Mouse (Mus musculus): ENCODE measurements around the gene Atpaf2.
"Not testable (repeated sequence)": the region's sequence is repeated elsewhere in the genome, so short reads cannot be mapped to it uniquely, and the experiment has no call there.

The Atpaf2 gene

DNA sequence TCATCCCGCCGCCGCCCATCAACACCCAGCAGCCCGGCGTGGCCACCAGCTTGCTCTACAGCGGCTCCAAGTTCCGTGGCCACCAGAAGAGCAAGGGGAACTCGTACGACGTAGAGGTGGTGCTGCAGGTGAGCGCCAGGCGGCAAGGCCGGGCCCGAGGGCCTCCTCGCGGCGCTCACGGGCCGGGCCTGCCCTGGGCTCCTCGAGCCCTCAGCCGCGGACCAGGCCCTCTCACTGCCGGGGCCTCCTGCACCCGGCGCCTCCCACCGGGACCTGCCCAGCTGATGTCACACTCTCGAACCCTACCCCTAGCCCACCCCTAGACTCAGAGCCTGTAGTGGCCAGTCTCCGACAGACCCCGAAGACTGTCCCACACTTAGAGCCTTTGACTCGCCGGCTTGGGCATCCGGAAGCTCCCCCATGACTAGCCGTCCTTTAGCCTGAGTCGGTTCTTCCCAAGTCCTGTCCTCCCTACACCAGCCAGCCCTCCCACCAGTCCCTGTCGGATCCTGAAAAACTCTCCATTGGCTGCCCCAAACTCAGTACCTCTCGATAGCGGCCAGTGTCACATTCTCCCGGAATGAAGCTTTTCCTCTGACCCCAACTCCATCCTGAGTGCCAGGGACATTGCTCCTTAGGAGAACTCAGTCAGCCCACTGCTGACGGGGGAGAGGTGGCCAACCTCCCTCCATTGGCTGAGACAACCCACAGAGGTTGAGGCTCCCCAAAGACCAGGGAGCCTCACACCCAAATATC lies at the start of gene Atpaf2:
Gene Atpaf2 (minus strand): TSS at position 741 of the 756 bp plus-strand sequence.
- DNase-seq (ENCODE audit: low read depth, low spot score): peak; percentile 29

DNA sequence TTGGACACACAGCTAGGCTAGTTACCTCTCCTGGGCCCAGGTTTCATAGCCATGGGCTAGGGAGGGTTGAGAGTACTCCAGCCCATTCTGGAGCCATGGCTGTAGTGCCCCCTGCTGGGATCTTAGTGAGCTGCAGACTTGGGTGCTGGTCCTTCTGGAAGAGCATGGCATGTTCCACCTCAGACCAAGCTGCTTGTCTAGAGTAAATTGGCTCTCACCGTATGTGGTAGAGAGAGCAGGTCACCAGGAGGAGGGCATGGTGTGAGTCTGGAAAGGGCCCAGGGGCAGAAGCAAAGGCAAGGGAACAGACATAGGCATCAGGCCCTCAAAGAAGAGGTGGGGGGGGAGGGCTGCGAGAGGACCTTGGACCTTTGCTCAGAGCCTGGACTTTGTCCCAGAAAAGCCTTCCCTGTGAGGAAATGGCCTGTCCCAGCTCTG lies 47.7 kb upstream of the Atpaf2 start:
- DNase-seq (ENCODE audit: low read depth, low spot score): peak; percentile 27

DNA sequence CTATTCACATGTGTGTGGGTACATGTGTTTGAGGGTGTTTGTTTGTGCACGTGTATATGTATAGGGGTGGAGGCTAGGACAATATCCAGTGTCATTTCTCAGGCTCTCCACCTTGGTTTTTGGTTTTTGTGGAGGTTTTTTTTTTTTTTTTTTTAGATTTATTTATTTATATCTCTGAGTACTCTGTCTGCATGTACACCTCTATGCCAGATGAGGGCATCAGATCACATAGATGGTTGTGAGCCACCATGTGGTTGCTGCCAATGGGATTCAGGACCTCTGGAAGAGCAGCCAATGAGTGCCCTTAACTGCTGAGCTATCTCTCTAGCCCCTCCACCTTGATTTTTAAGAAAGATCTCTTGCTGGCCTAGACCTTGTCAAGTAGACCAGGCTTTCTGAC lies 39.7 kb upstream of the Atpaf2 start:
- no peak for DNase-seq (ENCODE audit: low read depth, low spot score)

DNA sequence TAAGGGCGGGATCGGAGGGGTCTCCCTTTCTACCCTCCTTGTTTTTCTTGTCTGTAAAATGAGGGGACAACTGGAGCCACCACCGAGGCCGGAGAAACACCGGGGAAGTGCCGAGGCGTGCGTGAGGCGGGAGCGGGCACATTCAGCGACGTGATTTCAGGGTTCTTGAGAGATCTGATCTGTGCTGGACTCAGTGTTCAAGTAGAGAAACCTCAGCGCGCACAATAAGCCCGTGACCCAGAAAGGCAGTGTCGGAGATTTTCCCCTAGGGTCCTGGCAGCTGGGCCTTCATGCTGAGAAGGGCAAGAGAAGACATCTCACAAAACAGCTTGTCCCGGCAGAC lies 36.5 kb upstream of the Atpaf2 start:
- DNase-seq (ENCODE audit: low read depth, low spot score): no peak

DNA sequence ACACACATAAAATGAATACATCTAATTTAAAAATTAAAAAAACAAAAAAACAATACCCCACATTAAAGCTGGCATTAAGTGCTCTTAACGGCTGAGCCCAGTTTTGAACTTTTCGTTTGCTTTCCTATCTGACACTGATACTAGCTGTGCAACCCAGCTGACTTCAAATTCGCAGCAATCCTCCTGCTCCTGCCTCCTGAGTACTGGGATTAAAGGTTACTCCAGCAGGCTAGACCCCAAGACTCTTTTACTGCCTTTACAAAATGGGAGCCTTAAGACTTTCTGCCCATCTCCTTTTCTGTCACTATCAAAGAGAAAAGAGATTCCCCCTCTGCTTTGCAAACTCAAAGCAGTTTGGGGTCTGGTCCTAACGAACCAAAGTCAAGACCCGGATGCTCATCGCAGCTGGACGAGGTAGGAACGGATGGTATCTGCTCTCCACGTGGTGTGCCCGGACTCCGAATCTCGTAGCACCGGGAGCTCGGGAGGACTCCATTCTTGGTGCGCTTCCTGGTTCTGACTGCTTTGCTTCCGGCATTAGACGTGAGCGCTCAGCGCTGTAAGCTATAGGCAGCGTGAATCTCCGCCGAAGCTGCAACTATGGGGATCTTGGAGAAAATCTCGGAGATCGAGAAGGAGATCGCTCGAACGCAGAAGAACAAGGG lies 36.0 kb upstream of the Atpaf2 start, which contains the start of gene Drg2:
Gene Drg2 (plus strand): TSS at position 512 of the 665 bp plus-strand sequence.
- peak; percentile 94 for DNase-seq (ENCODE audit: low read depth, low spot score)

DNA sequence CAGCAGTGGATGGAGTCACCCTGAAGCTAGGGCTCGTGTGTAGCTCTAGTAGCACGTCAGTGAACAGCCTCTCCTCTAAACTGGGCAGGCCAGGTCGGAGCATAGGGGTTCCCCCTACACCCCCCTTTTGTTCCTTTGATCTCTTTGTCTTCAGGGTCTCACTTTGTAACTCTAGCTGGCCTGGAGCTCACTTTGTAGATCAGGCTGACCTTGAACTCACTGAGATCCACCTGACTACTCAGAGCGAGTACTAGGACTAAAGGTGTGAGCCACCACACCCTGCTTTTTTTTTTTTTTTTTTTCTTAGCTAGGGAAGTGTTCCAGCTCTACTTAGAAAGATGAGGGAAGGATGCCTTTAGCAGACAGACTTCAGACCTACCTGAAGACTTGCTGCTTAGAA lies 25.8 kb upstream of the Atpaf2 start:
- no peak for DNase-seq (ENCODE audit: low read depth, low spot score)

DNA sequence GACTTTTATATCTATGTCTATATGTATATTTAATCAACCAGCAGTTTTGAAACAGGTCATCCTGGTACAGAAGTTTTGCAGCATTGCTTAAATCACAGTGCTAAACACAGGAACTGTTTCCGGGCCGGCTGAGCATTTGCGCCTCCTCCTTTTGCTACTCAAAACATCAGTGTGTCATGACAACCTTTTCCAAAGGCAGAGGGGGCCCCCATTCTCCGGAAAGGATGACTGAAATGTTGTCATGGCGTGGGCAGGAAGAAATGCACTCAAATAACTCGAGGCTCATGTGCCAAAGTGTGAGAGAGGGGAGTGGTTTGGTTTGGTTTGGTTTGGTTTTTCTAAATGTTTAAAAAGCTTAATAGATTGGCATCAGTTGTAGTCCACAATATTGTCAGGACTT lies 24.6 kb upstream of the Atpaf2 start:
- DNase-seq (ENCODE audit: low read depth, low spot score): no peak

DNA sequence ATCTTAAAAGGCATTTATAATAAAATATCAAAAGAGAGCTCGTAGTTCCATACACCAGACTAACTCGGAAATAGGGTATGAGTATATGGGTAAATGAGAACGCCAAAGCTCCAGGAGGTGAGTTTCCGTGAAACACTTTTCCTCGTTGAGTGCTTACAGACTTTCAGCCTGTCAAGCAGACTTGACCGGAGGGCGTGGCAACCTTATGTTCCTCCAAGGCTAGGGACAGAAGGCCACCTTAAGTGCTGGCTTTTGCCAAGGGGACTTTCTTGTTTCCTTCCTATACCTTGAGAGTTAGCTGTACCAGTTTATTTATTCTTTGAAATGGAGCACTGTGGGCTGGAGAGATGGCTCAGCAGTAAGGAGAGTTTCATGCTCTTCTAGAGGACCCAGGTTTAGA lies 21.9 kb upstream of the Atpaf2 start:
- DNase-seq (ENCODE audit: low read depth, low spot score): no peak

DNA sequence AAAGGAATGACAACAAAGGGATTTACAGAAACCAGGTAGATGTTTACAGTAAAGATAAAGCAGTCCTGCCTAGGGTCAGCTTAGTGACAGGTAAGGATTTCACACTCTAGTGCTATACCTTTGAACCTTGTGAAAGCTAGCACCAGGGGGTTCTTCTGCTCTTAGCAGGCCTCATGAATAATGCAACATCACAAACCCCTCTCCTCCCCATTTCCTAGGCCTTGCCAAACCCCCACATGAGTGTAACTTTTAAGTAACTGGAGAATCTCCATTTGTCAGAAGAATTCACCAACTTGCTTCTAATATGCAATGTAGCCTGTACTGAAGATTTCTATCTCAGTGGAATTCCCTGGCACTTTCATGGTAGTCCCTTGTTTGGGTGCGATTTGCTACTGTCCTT lies 21.4 kb upstream of the Atpaf2 start:
- not testable (repeated sequence) for DNase-seq (ENCODE audit: low read depth, low spot score)

DNA sequence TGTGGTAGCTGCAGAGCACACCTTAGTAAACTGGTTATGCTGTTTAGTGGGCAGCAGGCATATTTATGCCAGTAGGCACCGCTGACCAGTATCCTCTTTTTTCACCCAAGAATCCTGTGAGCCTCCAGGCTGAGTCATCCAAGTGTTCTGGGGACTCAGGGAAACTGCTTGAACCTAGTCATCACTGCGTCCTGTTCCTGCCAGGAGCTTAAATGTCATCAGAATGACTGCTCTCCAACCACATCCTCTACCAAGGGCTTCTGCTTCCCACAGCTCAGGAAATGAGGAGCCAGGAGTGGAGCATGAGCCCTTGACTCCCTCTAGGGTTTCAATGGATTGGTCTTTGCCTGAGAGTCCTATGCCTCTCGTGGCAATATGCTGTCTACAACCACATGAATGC lies 18.4 kb upstream of the Atpaf2 start:
- no peak for DNase-seq (ENCODE audit: low read depth, low spot score)

DNA sequence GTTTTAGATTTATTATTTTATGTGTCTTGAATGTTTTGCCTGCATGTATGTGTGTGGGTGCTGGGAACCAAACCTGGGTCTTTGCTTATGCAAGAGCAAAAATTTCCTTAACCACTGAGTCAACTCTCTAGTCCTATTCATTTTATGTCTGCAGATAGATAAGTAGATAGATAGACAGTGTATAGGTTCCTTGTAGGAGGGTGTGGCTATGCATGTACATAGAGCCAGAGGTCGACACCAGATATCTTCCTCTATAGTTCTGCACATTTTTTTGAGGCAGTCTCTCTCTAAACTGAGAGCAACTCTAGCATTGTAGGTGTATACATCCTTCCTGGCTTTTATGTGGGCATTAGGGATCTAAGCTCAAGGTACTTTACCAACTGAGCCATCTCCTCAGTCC lies 16.9 kb upstream of the Atpaf2 start:
- no peak for DNase-seq (ENCODE audit: low read depth, low spot score)

DNA sequence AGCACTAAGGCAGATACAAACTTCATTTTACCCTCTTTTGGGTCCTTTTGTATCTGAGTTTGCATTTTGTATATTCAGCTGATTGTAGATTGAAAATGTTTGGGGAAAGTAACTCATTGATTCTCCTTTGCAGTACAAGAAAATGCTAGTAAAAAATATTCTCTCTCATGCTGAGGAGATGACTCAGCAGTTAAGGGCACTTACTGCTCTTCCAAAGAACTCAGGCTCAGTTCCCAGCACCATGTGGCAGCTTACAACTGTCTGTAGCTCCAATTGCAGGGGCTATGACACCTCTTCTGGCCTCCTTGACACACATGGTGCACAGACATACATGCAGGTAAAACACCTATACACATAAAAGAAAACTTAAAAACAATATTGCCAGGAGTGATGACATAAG lies 15.2 kb upstream of the Atpaf2 start:
- DNase-seq (ENCODE audit: low read depth, low spot score): no peak

DNA sequence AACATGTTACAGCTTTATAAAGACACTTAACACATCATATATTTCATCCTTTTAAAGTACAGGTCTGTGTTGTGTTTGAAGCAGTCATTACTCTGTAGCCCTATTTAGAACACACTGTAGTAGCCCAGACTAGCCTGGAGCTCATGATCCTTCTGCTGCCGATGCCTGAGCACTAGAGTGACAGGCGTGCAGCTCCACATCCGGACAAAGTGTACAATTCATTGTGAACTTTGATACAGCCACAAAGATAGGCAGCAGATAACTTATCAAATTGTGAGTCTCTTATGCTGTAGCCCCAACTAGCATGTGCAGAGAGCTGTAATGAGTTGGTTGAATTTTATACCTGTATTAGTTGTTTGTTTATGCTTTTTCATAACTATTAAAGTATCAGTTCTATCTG lies 9.4 kb upstream of the Atpaf2 start:
- no peak for DNase-seq (ENCODE audit: low read depth, low spot score)

DNA sequence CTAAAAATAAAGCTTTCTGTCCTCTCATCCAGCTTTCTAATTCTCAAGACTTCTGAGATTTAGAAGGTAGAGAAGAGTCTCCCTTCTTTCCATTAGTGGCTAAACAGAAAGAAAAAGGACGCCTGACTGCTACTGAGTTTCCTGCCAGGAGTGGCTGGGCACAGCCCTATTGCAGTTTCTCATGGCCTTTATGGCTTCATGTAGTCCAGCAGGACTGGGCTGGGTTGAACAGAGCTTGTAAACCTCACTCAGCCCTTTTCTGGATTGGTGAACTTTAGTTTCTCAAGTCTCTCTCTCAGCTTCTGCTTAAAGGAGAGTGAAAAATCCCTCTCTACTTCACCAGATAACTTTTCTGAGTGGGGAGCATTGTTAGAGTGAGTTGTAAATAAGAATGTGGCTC lies 8.2 kb upstream of the Atpaf2 start:
- DNase-seq (ENCODE audit: low read depth, low spot score): no peak

DNA sequence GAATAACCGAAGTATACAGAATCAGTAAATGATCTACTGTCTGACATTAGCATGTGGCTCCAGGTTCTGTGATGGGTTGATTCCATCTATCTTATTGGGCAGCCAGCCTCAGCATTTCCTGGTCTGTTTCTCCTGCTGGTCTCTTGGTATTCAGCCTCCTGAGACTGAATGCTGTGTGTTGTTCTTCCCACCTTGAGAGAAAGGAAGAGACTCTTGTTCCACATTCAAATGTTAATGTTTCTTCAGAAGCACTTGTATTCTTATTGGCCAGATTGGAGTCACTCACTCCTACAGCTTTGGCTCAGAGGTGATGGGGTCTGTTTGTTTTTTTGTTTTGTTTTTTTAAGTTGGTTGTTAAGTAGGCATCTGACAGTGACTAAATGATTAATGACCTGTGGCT lies 4.7 kb upstream of the Atpaf2 start:
- no peak for DNase-seq (ENCODE audit: low read depth, low spot score)

DNA sequence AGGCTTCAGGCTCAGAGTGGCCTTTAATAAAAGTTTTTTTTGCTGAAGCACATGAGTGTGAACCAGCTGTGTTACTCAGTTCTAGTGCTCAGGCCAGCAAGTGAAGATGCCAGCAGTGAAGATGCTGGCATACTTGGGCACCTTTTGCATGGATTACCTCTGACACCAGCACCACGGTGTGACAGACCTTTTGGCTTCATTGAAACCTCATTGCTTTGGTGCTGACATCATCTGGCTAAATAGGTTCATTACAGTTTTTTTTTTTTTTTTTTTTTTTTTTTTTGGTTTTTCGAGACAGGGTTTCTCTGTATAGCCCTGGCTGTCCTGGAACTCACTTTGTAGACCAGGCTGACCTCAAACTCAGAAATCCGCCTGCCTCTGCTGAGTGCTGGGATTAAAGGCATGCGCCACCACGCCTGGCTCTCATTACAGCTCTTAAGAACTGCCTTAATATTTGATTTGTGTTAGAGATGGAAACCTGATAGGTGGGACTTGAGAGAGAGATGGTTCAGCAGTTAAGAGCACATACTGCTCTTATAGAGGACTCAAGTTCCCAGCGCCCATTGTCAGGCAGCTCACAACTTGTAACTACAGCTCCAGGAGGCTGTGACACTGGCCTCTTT lies 3.9 kb upstream of the Atpaf2 start:
- no peak for DNase-seq (ENCODE audit: low read depth, low spot score)

DNA sequence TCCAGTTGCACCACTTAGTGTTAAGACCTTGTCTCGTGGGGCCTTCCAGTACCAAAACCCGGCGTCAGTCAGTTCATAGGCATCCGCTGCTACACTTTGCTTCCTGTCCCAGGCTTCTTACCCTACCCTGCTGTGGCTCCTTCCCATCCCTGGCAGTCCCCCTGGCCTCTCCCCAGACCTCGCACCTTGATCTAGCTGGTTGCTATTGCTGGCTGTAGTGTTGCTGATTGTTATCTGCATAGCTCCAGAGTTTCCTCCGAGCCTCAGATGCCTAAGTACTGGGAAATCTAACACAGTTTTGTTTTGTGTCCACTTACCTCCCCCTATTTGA lies 181 bp upstream of the Atpaf2 start:
- no peak for DNase-seq (ENCODE audit: low read depth, low spot score)

DNA sequence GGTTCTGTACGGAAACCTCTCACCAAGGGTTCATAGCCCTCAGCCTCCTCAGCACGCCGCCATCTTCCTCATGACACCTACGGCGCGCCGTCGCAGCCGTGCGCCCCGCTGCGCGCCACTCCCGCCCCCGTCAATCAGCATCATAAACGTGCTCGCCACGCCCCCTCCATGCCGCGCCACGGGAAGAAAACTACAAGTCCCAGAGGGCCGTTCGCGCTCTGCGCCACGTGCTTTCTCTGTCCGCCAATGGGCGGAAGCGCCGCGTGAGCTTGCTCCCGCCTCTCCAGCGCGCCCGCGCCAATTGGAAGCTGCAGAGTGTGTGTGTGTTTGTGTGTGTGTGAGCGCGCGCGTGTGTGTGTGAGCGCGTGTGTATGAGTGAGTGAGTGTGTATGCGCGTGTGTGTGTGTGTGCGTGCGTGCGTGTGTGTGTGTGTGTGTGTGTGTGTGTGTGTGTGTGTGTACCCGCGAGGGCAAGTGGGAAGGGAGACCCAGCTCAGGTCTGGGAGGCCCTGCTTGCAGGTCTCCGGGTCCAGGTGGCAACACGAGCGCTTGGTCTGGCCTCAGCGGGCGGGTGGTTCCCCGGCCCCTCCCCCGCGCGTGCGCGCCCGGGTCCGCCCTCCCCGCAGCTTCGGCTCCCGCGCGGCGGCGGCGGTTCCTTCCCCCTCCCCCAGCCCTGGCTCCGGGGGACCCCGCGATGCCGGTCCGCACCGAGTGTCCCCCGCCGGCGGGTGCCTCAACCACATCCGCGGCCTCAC lies 1.1 kb downstream of the Atpaf2 start, which contains the start of gene Gid4:
Gene Gid4 (plus strand): TSS at position 183 of the 754 bp plus-strand sequence.
- DNase-seq (ENCODE audit: low read depth, low spot score): peak; percentile 100

DNA sequence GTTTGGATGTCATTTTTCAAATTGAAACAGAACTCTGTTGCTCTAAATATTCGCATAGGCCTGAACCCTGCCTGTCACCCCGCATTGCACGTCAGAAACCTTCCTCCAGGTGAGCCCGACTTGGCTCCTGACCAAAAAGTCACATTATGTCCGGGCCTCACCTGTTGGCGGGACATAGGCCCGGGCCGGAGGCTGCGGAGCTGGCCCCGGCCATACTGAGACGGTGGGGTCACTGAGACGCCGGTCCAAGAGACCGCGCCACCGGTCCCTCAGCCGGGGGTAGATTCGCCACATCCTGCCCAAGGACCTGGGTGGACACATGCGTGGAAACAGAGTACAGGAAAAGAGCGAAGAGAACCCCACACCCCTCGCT lies 1.7 kb downstream of the Atpaf2 start:
- no peak for DNase-seq (ENCODE audit: low read depth, low spot score)

DNA sequence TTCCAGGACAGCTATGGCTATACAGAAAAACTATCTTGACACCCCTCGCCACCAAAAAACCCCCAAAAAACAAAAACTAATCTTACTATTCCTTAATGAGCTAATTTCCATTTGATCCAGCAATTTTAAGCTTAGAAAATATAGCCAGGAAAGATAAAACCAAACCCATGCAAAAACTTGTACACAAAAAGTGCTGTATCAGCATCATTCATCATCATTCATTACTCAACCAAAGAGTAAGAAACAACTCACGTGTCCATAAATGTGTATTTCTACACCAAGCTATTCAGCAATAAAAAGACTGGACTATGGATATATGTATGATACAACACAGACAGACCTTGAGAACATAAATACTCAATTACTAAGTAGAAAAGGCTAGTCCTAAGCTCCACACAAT lies 5.3 kb downstream of the Atpaf2 start:
- DNase-seq (ENCODE audit: low read depth, low spot score): no peak

DNA sequence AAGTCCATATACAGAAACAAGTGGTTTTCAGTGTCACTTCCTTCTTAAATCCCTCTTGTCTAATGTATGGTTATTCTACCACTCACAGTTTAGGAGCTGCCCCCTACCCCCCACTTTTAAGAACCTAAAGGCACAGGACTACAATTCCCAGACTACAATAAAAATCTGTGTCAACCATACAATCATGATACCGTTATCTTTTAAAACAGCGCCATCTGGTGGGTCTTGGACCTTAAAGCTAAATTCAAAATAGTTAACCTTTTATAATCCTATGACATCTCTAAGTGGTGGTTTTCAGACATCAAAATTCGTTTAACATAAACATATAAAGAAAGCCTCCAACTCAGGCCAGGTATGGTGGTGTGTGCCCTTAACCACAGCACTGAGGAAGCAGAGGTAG lies 6.1 kb downstream of the Atpaf2 start:
- peak; percentile 67 for DNase-seq (ENCODE audit: low read depth, low spot score)

DNA sequence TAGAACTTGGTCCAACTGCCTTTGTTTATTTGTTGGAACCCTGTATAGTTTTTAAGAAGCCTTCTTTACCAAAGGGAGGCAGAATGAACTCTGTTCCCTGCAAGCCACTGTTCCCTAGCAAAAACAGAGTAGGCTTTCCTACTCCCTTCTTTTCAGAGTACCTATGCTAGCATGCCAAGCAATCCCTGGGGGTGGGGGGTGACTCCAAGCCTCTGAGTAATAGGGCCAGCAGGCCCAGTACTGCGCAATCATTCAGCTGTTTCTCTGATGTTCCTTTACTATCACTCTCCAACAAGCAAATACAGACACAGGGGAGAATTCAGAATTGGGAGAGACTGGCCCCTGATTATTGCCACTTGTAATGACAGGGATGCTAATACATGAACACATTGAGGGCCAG lies 11.7 kb downstream of the Atpaf2 start:
- no peak for DNase-seq (ENCODE audit: low read depth, low spot score)

All from forelimb bud, embryonic 11.5 days (tissue).